Mouse (Mus musculus) ovary, adult 18-20 months (tissue): ENCODE measurements around the gene Ak7.

ENCODE experiments used
- DNase-seq: peaks from one replicate; pipeline ENCODE4 v3.0.0; 2022; ENCODE audit warnings: low spot score, mixed read lengths

Ak7 gene

DNA sequence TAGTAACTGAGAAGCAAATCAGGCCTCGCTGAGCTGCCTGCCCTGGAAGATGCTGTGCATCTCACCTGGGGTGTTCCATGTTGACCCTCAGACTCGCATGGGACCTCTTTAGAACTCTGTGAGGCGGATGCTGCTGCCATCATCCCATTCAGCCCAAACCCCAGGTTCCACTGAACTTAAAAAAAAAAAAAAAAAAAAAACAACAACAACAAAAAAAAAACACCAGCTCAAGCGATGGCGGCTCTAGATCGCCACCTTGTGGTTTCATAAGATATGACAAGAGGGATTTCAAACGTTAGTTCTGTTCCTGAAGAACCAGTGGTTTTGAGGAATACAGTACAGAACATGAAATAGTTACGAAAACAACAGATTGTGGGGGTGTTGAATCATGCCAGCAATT is 22.2 kb downstream of the Ak7 start:
- DNase-seq, result no peak

DNA sequence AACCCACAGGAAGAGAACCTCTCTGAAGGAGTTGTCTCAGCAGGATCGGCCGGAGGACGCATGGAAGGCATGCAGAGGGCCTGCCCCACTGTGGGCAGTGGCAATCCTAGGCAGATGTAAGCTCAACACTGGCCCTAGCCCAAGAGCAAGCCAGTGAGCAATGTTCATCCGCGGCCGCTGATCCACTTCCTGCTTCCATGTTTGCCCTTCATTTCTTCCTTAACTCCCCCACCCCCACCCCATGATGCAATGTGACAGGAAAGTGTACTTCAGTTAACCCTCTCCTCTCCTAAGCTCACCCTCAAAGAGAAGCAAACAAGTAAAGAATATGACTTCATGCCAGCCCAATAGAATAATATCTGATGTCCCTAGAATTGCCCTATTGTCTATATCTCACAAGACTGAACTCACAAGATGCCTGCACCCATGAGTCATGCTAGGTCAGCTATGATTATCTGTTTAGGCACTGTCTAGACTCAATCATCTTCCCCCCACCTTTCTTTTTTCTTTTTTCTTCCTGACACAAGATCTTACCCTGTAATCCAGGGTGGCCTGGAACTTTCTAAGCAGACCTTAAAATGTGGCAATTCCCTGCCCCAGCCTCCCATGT is 25.2 kb downstream of the Ak7 start:
- no peak for DNase-seq

DNA sequence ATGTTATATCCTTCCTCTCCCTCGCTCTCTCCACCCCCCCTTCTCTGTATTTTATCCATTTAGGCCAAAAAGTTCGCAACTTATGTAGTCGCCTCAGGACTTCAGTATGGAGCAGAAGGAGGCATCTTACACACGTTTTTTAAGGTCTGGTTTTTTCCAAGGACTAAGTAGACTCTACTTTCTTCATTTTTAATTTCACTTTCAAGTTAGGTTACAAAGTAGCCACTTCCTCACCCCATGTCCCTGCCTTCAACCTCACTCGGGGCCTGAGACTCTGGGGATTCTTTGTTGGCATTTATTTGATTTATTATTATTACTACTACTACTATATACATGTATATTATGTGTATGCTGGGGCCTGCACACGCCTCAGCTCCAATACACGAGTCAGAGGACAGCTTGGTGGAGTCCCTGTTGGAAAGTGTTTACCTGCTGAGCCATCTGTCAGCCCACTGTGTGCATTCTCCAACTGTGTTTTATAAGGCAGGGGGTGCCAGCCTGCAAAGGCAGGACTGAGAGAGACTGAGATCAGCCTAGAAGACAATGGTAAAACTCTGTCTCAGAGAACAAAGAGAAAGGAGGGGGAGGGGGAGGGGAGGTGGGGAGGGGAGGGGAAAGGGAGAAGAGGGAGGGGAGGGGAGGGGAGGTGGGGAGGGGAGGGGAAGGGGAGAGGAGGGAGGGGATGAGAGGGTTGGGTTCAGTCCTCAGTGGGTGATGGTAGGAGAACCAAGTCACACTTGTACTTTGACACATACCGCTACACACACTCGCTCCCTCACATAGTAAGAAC is 27.8 kb downstream of the Ak7 start:
- no peak for DNase-seq

DNA sequence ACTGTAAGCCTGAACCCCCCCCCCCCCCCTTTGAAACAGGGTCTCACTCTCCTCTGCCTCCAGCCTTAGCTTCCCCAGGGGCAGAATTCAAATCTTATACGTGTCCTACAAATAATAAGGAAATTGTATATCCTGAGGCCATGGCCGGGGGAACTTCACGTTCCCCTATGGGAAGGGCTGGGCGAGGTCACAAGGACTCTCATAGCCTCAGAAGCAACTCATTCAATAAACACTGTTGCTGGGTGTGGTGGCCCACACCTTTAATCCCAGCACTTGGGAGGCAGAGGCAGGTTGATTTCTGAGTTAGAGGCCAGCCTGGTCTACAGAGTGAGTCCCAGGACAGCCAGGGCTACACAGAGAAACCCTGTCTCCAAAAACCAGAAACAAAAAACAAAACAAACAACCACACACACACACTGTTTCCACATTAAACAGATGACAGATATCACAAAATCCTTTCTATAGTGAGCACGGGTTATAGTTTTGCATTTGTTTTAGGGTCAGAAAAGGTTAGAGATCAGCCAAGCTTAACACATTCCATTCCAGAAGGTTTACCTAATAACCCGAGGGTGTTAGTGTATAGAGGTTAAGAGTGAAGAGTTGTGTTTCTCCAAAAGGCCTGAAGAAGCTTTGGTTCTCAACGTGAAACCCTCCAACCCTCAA is 29.6 kb downstream of the Ak7 start:
- no peak for DNase-seq

DNA sequence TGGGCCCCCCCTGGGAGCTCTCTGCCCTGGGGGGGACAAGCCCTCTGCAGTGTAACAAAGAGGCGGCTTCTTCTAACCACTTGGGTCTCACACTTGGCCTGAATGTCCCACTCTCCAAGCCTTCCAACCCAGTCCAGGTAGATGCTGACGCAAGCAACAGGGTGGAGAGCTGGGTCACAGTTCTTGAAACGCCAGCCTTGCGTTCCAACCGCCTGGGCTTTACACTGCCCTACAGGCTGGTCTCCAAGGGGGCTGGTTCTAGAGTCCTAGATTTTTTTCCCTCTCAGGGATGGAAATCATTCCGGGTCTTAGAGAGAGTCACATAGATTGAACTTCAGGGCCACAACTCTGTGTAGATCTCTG is 30.1 kb downstream of the Ak7 start:
- DNase-seq, result no peak

DNA sequence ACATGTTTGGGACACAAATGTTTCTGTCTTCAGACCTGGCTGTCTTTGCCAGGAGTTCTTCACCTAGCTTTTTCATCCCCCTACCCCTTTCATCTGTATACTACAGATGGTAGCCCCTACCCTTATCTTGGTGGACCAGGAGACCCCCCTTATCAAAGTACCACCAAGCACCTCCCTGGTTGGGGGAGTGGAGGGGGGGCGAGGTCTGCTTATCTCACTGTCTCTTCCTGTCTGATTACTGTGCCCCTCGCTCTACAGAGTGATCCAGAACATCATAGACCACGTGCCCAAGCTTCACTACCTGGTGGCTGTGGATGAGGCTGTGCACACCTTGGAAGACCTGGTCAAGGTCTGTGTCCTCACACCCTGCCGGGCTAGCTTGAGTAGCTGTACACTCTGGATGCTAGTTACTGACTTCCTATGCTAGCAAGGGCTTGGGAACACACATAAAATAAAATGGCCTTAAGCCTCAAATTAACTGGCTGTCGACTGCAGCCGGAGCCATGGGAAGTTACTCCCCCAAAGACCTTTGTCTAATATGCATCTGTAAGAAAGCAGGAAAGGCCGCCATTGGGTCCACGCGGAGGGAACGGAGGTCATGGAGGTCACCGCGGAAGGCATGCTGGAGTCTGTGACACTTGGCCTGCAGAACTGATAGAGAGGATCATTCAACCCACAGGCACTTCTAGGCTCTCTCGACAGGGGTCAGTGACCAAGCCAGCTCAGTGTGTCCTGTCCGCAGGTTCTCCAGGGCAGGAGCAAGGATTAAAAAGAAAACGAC is 32.7 kb downstream of the Ak7 start:
- DNase-seq, result no peak

DNA sequence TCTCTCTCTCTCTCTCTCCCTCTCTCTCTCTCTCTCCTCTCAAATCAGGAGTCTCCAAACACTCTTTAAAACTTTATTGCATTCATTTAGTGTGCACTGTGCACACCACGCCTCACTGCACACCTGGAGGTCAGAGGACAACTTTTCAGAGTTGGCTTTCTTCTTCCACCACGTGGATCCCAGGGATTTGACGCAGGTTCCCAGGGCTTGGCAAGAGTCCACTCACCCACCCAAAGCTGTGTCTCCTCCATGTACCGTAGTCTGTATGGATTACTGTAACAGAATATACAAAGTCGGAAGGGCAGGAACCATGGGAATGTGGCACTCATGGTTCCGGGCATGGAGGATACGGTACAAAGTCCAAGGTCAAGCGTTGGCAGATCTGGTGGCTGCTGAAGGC is 33.9 kb downstream of the Ak7 start:
- no peak for DNase-seq

DNA sequence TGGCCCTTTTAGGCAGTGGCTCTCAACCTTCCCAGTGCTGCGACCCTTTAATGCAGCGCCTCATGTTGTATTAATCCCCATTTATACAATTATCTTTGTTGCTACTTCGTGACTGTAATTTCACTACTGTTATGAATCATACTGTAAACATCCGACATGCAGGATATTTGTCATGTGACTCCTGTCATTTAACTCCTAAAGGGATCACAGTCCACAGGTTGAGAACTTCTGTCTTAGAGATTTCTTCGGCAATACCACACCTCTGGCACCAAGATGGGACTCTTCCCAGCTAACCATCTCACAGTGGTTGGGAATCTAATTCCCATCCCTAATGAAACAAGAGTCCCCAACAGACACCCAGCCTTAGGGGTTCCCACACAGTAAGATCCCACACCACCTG is 42.3 kb downstream of the Ak7 start:
- DNase-seq, result no peak

DNA sequence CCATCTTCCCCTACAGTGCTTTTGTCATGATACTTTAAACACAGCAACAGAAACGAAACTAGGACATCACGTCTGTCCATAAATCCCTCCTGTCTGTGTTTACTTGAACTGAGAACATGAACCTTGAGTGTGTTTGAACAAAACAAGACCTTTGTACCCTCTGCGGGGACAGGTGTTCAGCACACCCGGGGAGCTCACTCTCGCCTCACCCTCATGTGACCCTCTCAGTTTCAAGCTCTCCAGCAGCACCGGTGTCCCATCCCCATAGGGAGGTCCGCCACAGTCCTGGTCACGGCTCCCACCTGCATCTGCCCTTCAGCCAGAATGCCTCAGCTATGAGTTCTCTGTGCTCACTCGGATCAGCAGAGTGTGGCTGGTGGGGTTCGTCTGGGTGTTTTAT is 48.0 kb downstream of the Ak7 start:
- DNase-seq, result no peak

DNA sequence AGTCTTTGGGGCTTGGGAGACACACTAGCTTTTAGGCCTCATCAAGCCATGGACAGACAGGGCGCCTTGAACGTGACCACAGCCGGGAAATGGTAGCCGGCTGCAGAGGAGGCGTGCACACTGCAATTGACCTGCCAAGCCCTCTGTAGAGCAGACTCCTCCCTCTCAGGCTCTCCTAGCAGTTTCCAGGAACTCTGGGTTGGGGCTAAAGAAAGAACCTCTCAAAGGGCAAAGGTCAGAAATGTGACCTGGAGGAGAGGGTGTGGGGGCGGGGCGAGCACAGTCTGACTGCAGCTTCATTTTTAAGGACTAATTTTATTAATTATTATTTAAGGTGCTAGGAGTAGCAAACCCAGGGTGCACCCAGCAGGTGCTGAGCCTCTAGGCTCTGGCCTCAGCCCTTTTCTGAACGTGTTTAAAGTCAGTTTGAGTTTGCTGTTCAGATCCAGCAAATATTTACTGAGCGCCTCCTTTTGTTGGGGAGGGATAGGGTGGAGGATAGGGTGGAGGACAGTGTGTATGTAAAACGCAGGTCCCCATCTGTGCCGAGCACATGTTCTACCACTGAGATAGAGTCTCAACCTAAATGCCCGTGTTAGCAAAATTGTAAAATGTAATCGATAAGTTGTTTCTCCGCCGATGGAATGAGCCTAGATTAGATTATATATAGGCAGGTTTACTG is 52.2 kb downstream of the Ak7 start:
- DNase-seq, result no peak

DNA sequence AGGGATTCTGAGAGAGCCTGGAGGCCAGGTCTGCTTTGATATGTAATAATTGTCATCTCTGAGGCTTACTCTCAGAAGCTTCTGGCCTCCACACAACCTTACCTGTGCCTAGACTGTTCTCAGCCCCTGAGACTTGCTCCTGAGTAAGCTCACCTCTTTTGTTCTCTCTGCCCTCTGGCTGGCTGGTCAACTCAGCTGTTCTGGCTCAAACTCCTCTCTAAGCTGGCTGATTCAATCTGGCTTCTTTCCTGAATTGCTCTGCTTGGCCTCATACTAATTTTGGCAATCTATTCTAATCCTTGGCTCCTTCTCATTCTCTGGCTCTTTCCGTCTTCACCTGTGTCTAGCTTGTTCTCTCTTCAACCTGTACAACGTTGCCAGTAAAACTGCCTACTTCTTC is 53.1 kb downstream of the Ak7 start:
- no peak for DNase-seq

DNA sequence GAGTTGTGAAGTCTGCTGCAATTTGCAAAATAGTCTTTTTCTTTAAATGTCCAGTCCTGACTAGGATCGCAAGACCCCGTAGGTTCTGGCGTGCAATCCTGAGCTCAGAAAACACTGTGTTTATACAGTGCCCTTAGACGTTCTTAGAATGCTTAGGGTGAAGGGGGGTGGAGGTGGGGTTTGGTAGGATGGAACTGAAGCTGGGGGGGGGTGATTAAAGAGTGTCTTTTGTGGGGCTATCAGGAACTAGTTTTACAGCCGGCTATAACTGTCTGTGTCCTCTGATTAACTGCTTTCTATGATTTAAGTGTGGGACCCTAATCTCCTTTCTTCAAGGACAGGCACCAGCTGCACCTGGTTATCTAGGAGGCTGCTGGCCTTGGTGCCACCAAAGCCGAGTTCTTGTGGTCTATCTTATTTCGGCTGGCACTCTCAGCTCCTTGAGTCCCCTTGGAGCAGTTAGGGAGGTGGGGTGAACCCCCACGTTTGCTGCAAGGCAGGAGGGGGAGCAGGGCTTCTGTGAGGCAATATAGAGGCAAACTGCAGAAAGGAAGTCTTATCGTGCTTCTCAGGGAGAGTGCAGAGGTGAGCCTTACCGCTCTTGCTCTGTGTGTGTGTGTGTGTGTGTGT is 54.2 kb downstream of the Ak7 start:
- DNase-seq, result peak; percentile 84

DNA sequence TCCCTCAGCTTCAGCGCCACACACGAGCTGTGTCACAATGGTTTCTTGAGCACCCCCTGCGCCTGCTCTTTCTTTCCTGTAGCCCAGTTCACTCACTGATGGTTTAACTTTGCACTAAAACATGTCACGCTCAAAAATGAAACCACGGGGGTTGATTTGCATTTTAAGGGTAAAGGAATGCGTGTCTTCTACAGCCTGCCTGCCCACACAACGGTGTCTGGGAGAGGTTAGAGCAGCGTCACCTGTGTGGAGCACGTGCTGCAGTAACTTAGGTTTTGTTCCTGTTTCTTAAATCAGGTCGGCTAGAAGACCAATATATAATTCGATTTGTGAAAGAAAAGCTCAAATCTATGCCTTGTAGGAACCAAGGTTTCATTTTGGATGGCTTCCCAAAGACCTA is 55.4 kb downstream of the Ak7 start:
- no peak for DNase-seq

DNA sequence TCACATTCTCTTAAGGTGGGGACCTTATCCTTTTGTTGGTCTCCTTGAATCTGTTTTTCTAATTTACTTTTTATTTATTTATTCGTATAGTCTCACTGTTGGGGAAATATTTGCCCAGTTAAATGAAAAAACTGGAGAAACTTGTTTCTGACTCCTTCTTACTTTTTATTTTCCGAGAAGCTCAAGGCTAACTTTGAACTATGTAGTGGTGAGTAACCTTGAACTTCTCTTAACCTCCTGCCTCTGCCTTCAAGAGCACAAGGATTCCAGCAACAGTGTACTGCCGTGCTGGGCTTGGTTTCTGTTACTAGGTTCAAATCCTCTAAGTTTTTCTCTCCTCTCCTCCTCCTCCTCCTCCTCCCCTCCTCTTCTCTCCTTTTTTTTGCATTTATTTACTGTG is 55.9 kb downstream of the Ak7 start:
- no peak for DNase-seq

DNA sequence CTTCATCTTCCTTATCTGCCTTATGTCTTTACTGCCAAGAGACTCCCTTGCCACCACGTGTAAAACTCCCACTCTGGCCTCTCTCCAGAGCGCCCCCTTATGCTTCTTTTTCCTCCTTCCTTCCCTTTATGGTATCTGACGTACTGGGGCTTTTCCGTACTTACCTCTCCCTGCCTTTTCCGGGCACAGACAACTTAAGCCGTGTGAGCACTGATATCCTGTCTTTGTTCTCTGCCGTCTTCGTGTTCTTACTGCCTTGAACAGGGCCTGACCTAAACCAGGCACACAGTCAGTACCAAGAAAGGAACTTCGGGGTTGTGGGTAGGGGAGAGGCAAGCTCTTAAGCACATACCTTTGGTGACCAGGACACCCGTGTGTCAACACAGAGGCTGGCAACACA is 63.9 kb downstream of the Ak7 start:
- DNase-seq, result no peak

DNA sequence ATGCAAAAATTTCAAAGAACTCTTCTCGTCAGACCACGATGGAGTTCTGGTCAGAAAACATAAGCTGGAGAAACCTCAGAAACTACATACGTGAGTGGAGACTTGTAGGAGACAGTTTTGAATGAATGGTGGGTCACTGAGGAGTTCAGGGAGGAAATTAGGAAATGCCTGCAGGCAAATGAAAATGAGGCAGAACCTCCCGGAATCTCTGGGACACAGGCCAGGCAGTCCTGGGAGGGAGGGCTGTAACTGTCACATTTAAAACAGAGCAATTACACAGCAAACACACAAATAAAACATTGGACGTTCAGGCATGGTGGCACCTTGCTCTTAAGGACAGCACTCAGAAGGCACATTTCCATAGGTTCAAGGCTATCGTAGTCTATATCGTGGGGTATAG is 69.1 kb downstream of the Ak7 start:
- DNase-seq, result no peak

DNA sequence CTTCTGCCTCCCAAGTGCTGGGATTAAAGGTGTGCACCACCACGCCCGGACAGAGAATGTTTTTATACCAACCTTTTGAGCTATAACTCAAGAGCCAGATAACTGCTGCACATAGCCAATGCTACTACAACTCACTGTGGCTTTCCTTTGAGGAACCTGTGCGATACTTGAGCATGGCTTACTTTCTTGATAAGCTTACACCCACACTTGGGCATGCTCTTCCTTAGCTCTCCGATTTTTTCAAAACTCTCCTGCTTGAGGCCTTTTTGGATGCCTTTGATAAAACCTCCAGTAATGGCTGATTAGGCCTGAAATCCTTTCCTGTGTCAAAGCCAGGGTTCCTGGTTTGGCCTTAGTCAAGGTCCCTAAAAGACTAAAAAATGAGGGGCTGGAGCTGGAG is 71.9 kb downstream of the Ak7 start:
- no peak for DNase-seq

DNA sequence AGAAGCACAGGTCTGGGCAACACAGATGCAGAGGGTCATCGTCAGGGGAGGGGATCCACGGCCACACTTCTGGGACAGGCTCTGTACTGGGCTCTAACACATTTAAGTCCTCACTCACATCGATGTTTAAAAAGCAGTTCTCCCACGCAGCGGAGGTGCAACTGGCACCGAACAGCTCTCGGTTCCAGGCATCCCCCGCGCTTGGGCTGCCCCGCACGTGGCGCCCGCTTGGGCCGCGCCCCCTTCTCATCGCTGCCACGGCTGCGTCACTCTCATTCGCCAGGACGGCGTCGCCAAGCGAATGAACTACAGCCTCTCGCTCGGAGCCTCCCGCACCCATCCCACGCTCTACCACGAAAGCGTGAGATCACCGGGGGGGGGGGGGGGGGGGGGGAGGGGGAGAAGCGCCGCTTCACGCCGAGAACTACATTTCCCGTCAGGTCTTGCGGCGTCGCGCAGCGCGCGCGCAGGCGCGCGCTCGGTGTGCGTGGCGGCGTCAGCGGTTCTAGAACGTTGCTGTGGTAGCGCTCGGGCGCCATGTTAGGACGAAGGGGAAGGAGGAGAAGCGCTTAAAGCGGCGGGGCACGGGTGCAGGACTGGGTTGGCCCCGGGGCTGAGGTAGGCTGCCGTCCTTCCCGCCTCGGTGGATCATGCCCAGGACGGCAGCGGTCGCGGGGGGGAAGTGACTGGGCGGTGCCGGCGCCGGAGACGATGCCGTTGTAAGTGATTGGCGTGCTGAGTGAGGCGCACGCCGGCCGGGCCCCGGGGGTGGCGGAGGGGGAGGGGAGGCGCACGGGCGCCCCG is 78.6 kb downstream of the Ak7 start, which contains the start of gene Papola:
Gene Papola, plus strand, starts transcription at position 499 of the 804 bp plus-strand sequence.
- peak; percentile 83 for DNase-seq

DNA sequence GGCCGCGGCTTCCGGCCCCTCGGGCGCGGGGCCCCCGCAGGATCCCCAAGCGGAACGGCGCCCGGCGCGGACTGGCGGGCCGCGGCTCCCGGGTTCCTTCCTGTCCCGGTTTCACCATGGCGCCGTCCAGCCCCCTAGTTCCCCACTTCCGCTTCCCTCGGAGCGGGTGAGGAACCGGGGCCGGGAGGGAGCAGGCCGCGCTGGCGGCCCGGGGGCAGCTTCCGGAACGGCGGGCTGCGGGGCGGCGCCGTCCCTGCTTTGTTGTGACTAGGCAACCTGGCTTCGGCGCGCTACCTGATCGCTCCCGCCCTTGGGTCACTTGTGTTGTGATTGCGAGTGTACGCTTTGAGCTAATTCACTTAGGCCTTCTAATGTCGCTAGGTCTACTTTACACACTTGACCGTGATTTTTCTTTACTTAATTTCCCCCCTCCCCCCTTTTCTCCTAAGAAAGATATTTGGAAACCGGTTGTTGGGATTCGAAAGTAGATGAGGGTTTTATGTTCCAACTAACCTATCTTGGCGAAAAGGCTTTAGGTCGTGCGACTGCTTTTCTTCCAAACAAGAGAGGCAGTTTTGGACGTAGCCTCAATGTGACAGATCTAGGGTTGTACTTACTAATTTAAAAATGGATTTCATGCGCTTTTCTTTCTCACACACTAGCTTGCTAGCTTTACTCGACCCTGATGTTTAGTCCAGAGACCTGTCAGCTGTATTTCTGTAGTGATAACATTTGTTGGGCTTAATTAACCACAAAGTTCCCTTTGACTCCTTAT is 79.4 kb downstream of the Ak7 start:
- DNase-seq, result peak; percentile 58

DNA sequence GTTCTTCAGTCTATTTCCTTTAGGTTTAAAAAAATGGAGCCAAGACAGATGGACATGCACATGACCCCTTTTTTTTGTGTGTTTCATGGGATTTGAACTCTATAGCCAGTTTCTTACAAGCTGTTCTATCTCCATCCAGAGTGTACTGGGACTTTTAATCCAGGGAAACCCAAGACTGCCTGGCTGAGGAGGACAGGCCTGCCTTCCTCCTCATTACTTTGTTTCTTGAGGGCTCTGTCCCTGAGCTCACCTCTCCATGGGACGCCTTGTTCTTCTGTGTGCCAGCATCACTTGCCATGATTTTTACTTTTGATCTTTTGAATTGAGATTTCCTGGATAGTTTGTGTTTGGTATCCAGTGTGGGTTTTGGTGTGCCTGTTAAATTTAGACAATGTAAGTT is 80.3 kb downstream of the Ak7 start:
- DNase-seq, result no peak
